Mouse (Mus musculus): ENCODE data around the gene Olfr661. TPM values are rescaled to one million over a fixed set of nuclear protein-coding genes. Genes with fewer than 3 reads are reported as not detected.
A peak's percentile ranks its signal among the peaks of the same experiment; 100 is the strongest.

Olfr661 gene
- not detected in 2 replicates for polyA plus RNA-seq (2015; fragmentation: Nextera tagmentation; extraction: Ambion mirVana)

DNA sequence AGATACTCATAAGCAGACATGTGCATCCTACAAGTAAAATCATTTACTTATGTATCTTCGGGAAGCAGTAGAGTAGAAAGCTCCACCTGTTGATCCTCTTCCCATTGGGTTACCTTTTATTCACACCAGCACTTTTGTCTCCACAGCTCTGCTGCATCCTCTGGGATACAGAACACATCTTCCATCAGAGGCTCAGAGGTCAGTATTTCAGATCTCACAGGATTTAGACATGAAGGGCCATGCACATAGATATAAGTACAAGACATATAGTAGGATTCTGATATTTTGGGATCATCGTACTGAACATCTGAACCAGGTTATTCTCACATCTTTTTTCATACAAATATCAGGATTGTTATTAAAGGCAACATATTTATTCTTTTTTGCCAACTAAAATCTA is at the start of gene Olfr661:
TSS of gene Olfr661 (plus strand) at position 301 of the 400 bp plus-strand sequence.
- ATAC-seq (ENCODE audit: borderline replicate concordance, extremely low read depth, low FRiP score, low TSS enrichment), result no peak
- Histone ChIP-seq H3K27ac (no peak within 1 kb of the TSS), H3K27me3 (no peaks in the 10 kb centered on the region), H3K36me3 (no peaks in the 10 kb centered on the region), H3K9ac (no peak within 1 kb of the TSS), H3K9me3 (no peaks in the 10 kb centered on the region), H3K4me1 (no peaks in the 10 kb centered on the region), H3K4me2 (no peak within 1 kb of the TSS), H3K4me3 (no peak within 1 kb of the TSS)
- WGBS, result 89% methylated on average over 2 of the region's 2 CpGs

DNA sequence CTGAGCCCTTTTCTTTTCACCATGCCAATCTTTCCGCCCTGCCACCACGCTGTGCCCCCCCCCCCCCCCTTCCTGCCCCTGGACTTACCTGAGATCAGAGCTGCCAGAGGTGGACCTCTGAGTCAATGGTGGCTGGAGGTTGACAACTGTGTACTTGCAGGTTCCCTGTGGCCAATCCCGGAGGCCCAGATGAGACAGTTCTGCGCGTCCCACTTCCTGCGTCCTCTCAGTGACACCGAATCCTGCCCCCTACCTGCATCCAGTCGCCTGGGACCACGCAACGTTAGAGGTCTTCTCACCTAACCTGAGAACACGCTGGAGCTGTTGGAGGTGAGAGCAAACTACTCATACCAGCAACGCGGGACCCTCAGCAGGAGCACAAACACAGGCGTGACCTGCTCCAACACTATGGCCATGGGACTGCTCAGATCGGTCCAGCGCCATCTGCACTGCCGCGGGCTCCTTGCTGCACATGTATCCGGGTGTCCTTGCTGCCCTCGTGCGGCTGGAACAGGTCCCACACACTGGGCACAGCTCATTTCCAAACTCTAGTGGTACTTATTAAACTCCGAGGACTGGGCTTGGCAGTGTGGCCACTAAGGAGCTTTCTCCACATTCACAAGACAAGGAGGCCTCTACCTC is 39.3 kb upstream of the Olfr661 start, which contains the start of gene Olfr658:
TSS of gene Olfr658 (minus strand) at position 465 of the 642 bp plus-strand sequence.
- Histone ChIP-seq H3K9ac (no peak within 1 kb of the TSS), H3K4me2 (peak within 1 kb of the TSS; percentile 44), H3K36me3 (no peaks in the 10 kb centered on the region), H3K4me3 (no peak within 1 kb of the TSS), H3K4me1 (no peaks in the 10 kb centered on the region), H3K27me3 (no peaks in the 10 kb centered on the region), H3K27ac (no peak within 1 kb of the TSS), H3K9me3 (no peaks in the 10 kb centered on the region)
- WGBS, result 13% methylated on average over 20 of the region's 22 CpGs
- ATAC-seq (ENCODE audit: borderline replicate concordance, extremely low read depth, low FRiP score, low TSS enrichment), result peak; percentile 55

DNA sequence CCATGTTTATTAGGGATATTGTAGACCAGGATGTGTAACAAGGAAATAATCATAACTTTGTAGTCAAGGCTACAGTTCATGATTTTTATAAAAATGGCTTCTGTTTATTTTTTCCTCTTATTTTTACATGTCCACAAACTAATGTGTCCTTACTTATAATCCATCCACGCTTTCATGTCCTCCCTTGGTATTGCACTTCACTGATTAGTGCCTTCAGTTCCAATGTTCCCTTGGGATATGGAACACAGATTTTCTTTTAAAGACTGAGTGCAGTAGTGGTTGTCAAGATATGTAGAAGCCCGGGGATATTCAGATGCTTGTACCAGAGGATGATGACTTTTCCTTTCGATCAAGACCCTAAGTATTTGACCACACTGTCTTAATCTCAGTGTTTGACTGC is 19.8 kb upstream of the Olfr661 start, which contains the start of gene Olfr659:
TSS of gene Olfr659 (plus strand) at position 301 of the 400 bp plus-strand sequence.
- 82% methylated on average over 3 of the region's 3 CpGs for WGBS
- no peaks in the 10 kb centered on the region for H3K9me3 ChIP-seq

More for the DNA sequence above, 19.8 kb upstream of the Olfr661 start, which contains the start of gene Olfr659:
- Histone ChIP-seq H3K4me2 (no peak within 1 kb of the TSS), H3K27me3 (no peaks in the 10 kb centered on the region), H3K4me1 (no peaks in the 10 kb centered on the region), H3K4me3 (no peak within 1 kb of the TSS), H3K36me3 (no peaks in the 10 kb centered on the region), H3K27ac (no peak within 1 kb of the TSS), H3K9ac (no peak within 1 kb of the TSS)
- no peak for ATAC-seq (ENCODE audit: borderline replicate concordance, extremely low read depth, low FRiP score, low TSS enrichment)

Other genes starting within 250 kb of the Olfr661 start
- 1.0 and 1.9 TPM in 2 replicates for gene Trim30a, start 221.3 kb upstream of the Olfr661 start, polyA plus RNA-seq (2015; fragmentation: Nextera tagmentation; extraction: Ambion mirVana)
- gene Trim30d, start 178.7 kb upstream of the Olfr661 start, polyA plus RNA-seq (2015; fragmentation: Nextera tagmentation; extraction: Ambion mirVana), result 0.55 and 0.76 TPM in 2 replicates
- not detected in 2 replicates for gene Olfr651, start 136.4 kb upstream of the Olfr661 start, polyA plus RNA-seq (2015; fragmentation: Nextera tagmentation; extraction: Ambion mirVana)
- not detected in 2 replicates for gene Olfr652, start 125.6 kb upstream of the Olfr661 start, polyA plus RNA-seq (2015; fragmentation: Nextera tagmentation; extraction: Ambion mirVana)
- not detected in 2 replicates for gene Olfr653, start 109.2 kb upstream of the Olfr661 start, polyA plus RNA-seq (2015; fragmentation: Nextera tagmentation; extraction: Ambion mirVana)
- gene Olfr654, start 99.5 kb upstream of the Olfr661 start, polyA plus RNA-seq (2015; fragmentation: Nextera tagmentation; extraction: Ambion mirVana), result not detected in 2 replicates
- not detected in 2 replicates for gene Olfr655, start 84.7 kb upstream of the Olfr661 start, polyA plus RNA-seq (2015; fragmentation: Nextera tagmentation; extraction: Ambion mirVana)
- not detected in 2 replicates for gene Olfr656, start 72.5 kb upstream of the Olfr661 start, polyA plus RNA-seq (2015; fragmentation: Nextera tagmentation; extraction: Ambion mirVana)
- not detected in 2 replicates for gene Olfr657, start 61.7 kb upstream of the Olfr661 start, polyA plus RNA-seq (2015; fragmentation: Nextera tagmentation; extraction: Ambion mirVana)
- gene Olfr658, start 39.2 kb upstream of the Olfr661 start, polyA plus RNA-seq (2015; fragmentation: Nextera tagmentation; extraction: Ambion mirVana), result not detected in 2 replicates
- gene Olfr659, start 19.7 kb upstream of the Olfr661 start, polyA plus RNA-seq (2015; fragmentation: Nextera tagmentation; extraction: Ambion mirVana), result not detected in 2 replicates
- not detected in 2 replicates for gene Usp17le, start 91.0 kb downstream of the Olfr661 start, polyA plus RNA-seq (2015; fragmentation: Nextera tagmentation; extraction: Ambion mirVana)
- not detected in 2 replicates for gene Usp17lb, start 156.1 kb downstream of the Olfr661 start, polyA plus RNA-seq (2015; fragmentation: Nextera tagmentation; extraction: Ambion mirVana)
- not detected in 2 replicates for gene Usp17la, start 170.5 kb downstream of the Olfr661 start, polyA plus RNA-seq (2015; fragmentation: Nextera tagmentation; extraction: Ambion mirVana)
- not detected in 2 replicates for gene Olfr665, start 191.5 kb downstream of the Olfr661 start, polyA plus RNA-seq (2015; fragmentation: Nextera tagmentation; extraction: Ambion mirVana)
- gene Olfr666, start 209.5 kb downstream of the Olfr661 start, polyA plus RNA-seq (2015; fragmentation: Nextera tagmentation; extraction: Ambion mirVana), result not detected in 2 replicates
- not detected in 2 replicates for gene Olfr667, start 235.0 kb downstream of the Olfr661 start, polyA plus RNA-seq (2015; fragmentation: Nextera tagmentation; extraction: Ambion mirVana)
- not detected in 2 replicates for gene Olfr668, start 241.6 kb downstream of the Olfr661 start, polyA plus RNA-seq (2015; fragmentation: Nextera tagmentation; extraction: Ambion mirVana)
- gene Olfr669, start 247.7 kb downstream of the Olfr661 start, polyA plus RNA-seq (2015; fragmentation: Nextera tagmentation; extraction: Ambion mirVana), result not detected in 2 replicates